Mouse (Mus musculus) olfactory bulb, adult 2 months (tissue): ENCODE results near the gene Gm47969. TPM values are rescaled to one million over a fixed set of nuclear protein-coding genes. Genes with fewer than 3 reads are reported as not detected.
A peak's percentile ranks its signal among the peaks of the same experiment; 100 is the strongest.

Experiments used
- H3K27ac ChIP-seq: fragments of 200-500 bp; 2 replicates; pipeline ENCODE4 v1.5.1; 2012; ENCODE audit warnings: low read depth, low read length; ENCODE audit not compliant: insufficient read depth
- H3K4me1 ChIP-seq: fragments of 200-500 bp; 2 replicates; pipeline ENCODE4 v1.6.1; 2012; ENCODE audit warnings: low read length; ENCODE audit not compliant: control insufficient read depth, insufficient read depth
- H3K4me3 ChIP-seq: fragments of 200-500 bp; 2 replicates; pipeline ENCODE4 v1.5.1; 2012; ENCODE audit warnings: mild to moderate bottlenecking, low read depth, low read length, moderate library complexity; ENCODE audit not compliant: insufficient read depth
- CTCF ChIP-seq: fragments of 200-500 bp; IDR thresholded peaks from 2 replicates; pipeline ENCODE4 v1.5.1; 2012; ENCODE audit warnings: low read depth, mild to moderate bottlenecking, low read length, moderate library complexity; ENCODE audit not compliant: insufficient read depth
- POLR2A ChIP-seq: fragments of 200-500 bp; IDR thresholded peaks from 2 replicates; pipeline ENCODE4 v1.6.1; 2012; ENCODE audit warnings: mild to moderate bottlenecking, low read depth, low read length, moderate library complexity; ENCODE audit not compliant: insufficient read depth
- WGBS: fragments of 180-500 bp; shearing (Covaris S2); methylation state at CpG from one replicate; pipeline ENCODE4 v1.1.7; 2018; 5-methylcytosine and 5-hydroxymethylcytosine counted together
- polyA plus RNA-seq: library from polyadenylated mRNA; stranded (reverse); fragments of >200 nt; gene quantifications from 2 replicates; pipeline ENCODE4 v1.2.4, GENCODE M21; 2012; ENCODE audit warnings: low replicate concordance; ENCODE audit not compliant: missing spikeins, insufficient read depth, insufficient read length

The Gm47969 gene
- polyA plus RNA-seq, 1 experiment: not detected

GRCm38 (mm10) chr1:83034509-83034908 lies 10.2 kb upstream of the Gm47969 start:
- H3K4me1 ChIP-seq: no peaks in the 10 kb centered on the region; the same call in 1 of the 2 replicates
- H3K27ac ChIP-seq: no peak overlapping the region
- TF ChIP-seq POLR2A (no peak), CTCF (no peak)
- 71% methylated on average over 5 of the region's 5 CpGs for WGBS
- H3K4me3 ChIP-seq: no peak overlapping the region

- no peak overlapping the region for H3K27ac ChIP-seq
- TF ChIP-seq CTCF (no peak), POLR2A (no peak)
- WGBS: 74% methylated on average over 11 of the region's 11 CpGs
- no peaks in the 10 kb centered on the region; the same call in 1 of the 2 replicates for H3K4me1 ChIP-seq
- no peak overlapping the region for H3K4me3 ChIP-seq
These were observed 7.7 kb upstream of the Gm47969 start for GRCm38 (mm10) chr1:83036892-83037667.

GRCm38 (mm10) chr1:83038109-83038672 lies 6.5 kb upstream of the Gm47969 start, which contains the start of gene Slc19a3:
TSS of gene Slc19a3 (minus strand) at chr1:83038448.
- H3K27ac ChIP-seq: peak within 1 kb of the TSS; percentile 56; the same call in 1 of the 2 replicates
- TF ChIP-seq POLR2A: no peak
- no peak for TF ChIP-seq CTCF
- WGBS: 1% methylated on average over 25 of the region's 25 CpGs

GRCm38 (mm10) chr1:83039080-83039479 lies 5.7 kb upstream of the Gm47969 start:
- H3K4me1 ChIP-seq: no peaks in the 10 kb centered on the region; the same call in 1 of the 2 replicates
- TF ChIP-seq CTCF (no peak), POLR2A (no peak)
- no peak overlapping the region for H3K4me3 ChIP-seq
- H3K27ac ChIP-seq: no peak overlapping the region
- WGBS: 89% methylated on average over 4 of the region's 4 CpGs

More at GRCm38 (mm10) chr1:83038109-83038672, 6.5 kb upstream of the Gm47969 start, which contains the start of gene Slc19a3:
- H3K4me1 ChIP-seq: no peaks in the 10 kb centered on the region; the same call in 1 of the 2 replicates
- peak within 1 kb of the TSS; percentile 56 for H3K4me3 ChIP-seq

GRCm38 (mm10) chr1:83042380-83042779 lies 2.4 kb upstream of the Gm47969 start, which contains the start of gene Krtap28-10:
TSS of gene Krtap28-10 (minus strand) at chr1:83042480.
- TF ChIP-seq CTCF (no peak), POLR2A (no peak)
- 80% methylated on average over 1 of the region's 2 CpGs for WGBS
- no peaks in the 10 kb centered on the region; the same call in 1 of the 2 replicates for H3K4me1 ChIP-seq

GRCm38 (mm10) chr1:83058481-83058880 lies 13.7 kb downstream of the Gm47969 start:
- Histone ChIP-seq H3K4me1 (peaks cover 2% of the 10 kb centered on the region; the same call in 1 of the 2 replicates), H3K4me3 (no peak overlapping the region), H3K27ac (no peak overlapping the region)
- WGBS: 88% methylated on average over 1 of the region's 1 CpGs
- TF ChIP-seq POLR2A (no peak), CTCF (no peak)

More at GRCm38 (mm10) chr1:83042380-83042779, 2.4 kb upstream of the Gm47969 start, which contains the start of gene Krtap28-10:
- no peak within 1 kb of the TSS for H3K27ac ChIP-seq
- no peak within 1 kb of the TSS for H3K4me3 ChIP-seq

GRCm38 (mm10) chr1:83059278-83059677 lies 14.5 kb downstream of the Gm47969 start, which contains the start of gene A030005K14Rik:
TSS of gene A030005K14Rik (minus strand) at chr1:83059378.
- no peak within 1 kb of the TSS for H3K4me3 ChIP-seq
- WGBS: 88% methylated on average over 9 of the region's 9 CpGs
- no peak within 1 kb of the TSS for H3K27ac ChIP-seq
- TF ChIP-seq CTCF (no peak), POLR2A (no peak)
- peaks cover 2% of the 10 kb centered on the region; the same call in 1 of the 2 replicates for H3K4me1 ChIP-seq

GRCm38 (mm10) chr1:83060643-83061042 lies 15.9 kb downstream of the Gm47969 start, which contains the start of gene Krtap28-13:
TSS of gene Krtap28-13 (plus strand) at chr1:83060930.
- no peak within 1 kb of the TSS for H3K4me3 ChIP-seq
- WGBS: 52% methylated on average over 4 of the region's 4 CpGs
- TF ChIP-seq CTCF: no peak
- TF ChIP-seq POLR2A: no peak
- peaks cover 2% of the 10 kb centered on the region; the same call in 1 of the 2 replicates for H3K4me1 ChIP-seq
- H3K27ac ChIP-seq: no peak within 1 kb of the TSS
